9 mouse cellular contexts compared by ENCODE assay signal in genomic region chr2:85022043-85022442, GRCm38 (mm10). TPM values are rescaled to one million over a fixed set of nuclear protein-coding genes. Genes with fewer than 3 reads are reported as not detected.
DNase-seq lines count a peak whose midpoint lies in the region; ATAC-seq and TF ChIP-seq lines count a peak whose summit lies in the region.
"Had no signal": no experiment of that assay in that cellular context is flagged by ENCODE, and none has a peak within 500 bp of the region (broad histone marks: within the 10 kb centered on the region; RNA-seq: fewer than 3 reads in every experiment).

No protein-coding gene starts in this region.

- DNase-seq in embryonic facial prominence, embryonic 11.5 days (ENCODE audit: low spot score): peak; percentile 53
- no peak for DNase-seq in embryonic facial prominence, embryonic 10.5 days (ENCODE audit: low spot score)
- peak; percentile 25 for DNase-seq in midbrain, postnatal 0 days (ENCODE audit: low spot score)
- no peak for DNase-seq in midbrain, embryonic 10.5 days (ENCODE audit: low spot score)
- no peak for DNase-seq in cerebellum, postnatal 25 days
- no peak for DNase-seq in gastrocnemius, postnatal 14 days

- no peaks in the 10 kb centered on the region for H3K9me3 ChIP-seq in embryonic facial prominence, embryonic 11.5 days (replicated peaks; ENCODE audit: control insufficient read depth, low read length)
- no peaks in the 10 kb centered on the region for H3K9me3 ChIP-seq in embryonic facial prominence, embryonic 10.5 days
- H3K9me3 ChIP-seq in midbrain, postnatal 0 days (ENCODE audit: low read length): no peaks in the 10 kb centered on the region
- no peaks in the 10 kb centered on the region for H3K9me3 ChIP-seq in midbrain, embryonic 10.5 days (replicated peaks)
- H3K9me3 ChIP-seq in stomach, embryonic 16.5 days (replicated peaks; ENCODE audit: control insufficient read depth, low read length): no peaks in the 10 kb centered on the region; the same call in 1 of the 2 replicates

- ATAC-seq in embryonic facial prominence, embryonic 11.5 days (replicated peaks; ENCODE audit: insufficient number of reproducible peaks, low FRiP score, low TSS enrichment, low read depth): no peak
- ATAC-seq in midbrain, postnatal 0 days (ENCODE audit: low FRiP score): no peak
- ATAC-seq in granulocyte monocyte progenitor cell, adult 5-6 weeks (replicated peaks; ENCODE audit: poor library complexity, severe bottlenecking): 0 out of 2 replicates have a peak, but pooled peaks have one; percentile 27
- ATAC-seq in stomach, embryonic 16.5 days (ENCODE audit: insufficient read depth, low FRiP score): peak; percentile 21; the same call in 1 of the 2 replicates

- no peak overlapping the region for H3K27ac ChIP-seq in embryonic facial prominence, embryonic 11.5 days (replicated peaks; ENCODE audit: low read depth, low read length)
- no peak overlapping the region for H3K27ac ChIP-seq in embryonic facial prominence, embryonic 10.5 days (replicated peaks)
- H3K27ac ChIP-seq in midbrain, postnatal 0 days (ENCODE audit: low read depth, low read length): no peak overlapping the region
- no peak overlapping the region for H3K27ac ChIP-seq in midbrain, embryonic 10.5 days (replicated peaks)
- no peak overlapping the region for H3K27ac ChIP-seq in stomach, embryonic 16.5 days (ENCODE audit: low read length)

- intact Hi-C loops in gastrocnemius, postnatal 14 days (cut with DNase I; ENCODE audit: low total_unique reads): loop anchor here (10.0 kb wide), 1 partner anchor 223 kb away; no protein-coding TSS in a partner anchor

- no peaks in the 10 kb centered on the region for H3K36me3 ChIP-seq in embryonic facial prominence, embryonic 11.5 days (replicated peaks; ENCODE audit: control insufficient read depth, insufficient read depth, low read depth, low read length)
- no peaks in the 10 kb centered on the region for H3K36me3 ChIP-seq in embryonic facial prominence, embryonic 10.5 days (replicated peaks)
- H3K36me3 ChIP-seq in midbrain, postnatal 0 days (ENCODE audit: insufficient read depth, low read length): no peaks in the 10 kb centered on the region
- H3K36me3 ChIP-seq in midbrain, embryonic 10.5 days: no peaks in the 10 kb centered on the region
- H3K36me3 ChIP-seq in stomach, embryonic 16.5 days (ENCODE audit: control insufficient read depth, insufficient read depth, low read length): no peaks in the 10 kb centered on the region

- H3K4me3 ChIP-seq in embryonic facial prominence, embryonic 11.5 days (ENCODE audit: low read depth, low read length): no peak overlapping the region
- H3K4me3 ChIP-seq in embryonic facial prominence, embryonic 10.5 days: no peak overlapping the region
- no peak overlapping the region for H3K4me3 ChIP-seq in midbrain, postnatal 0 days (ENCODE audit: low read depth, low read length)
- no peak overlapping the region for H3K4me3 ChIP-seq in midbrain, embryonic 10.5 days
- no peak overlapping the region for H3K4me3 ChIP-seq in stomach, embryonic 16.5 days (replicated peaks; ENCODE audit: low read length)

- H3K4me1 ChIP-seq in embryonic facial prominence, embryonic 11.5 days (ENCODE audit: control insufficient read depth, insufficient read depth, low read length): no peaks in the 10 kb centered on the region
- H3K4me1 ChIP-seq in embryonic facial prominence, embryonic 10.5 days: no peaks in the 10 kb centered on the region
- no peaks in the 10 kb centered on the region for H3K4me1 ChIP-seq in midbrain, postnatal 0 days (ENCODE audit: insufficient read depth, low read length)
- H3K4me1 ChIP-seq in midbrain, embryonic 10.5 days: no peaks in the 10 kb centered on the region
- H3K4me1 ChIP-seq in stomach, embryonic 16.5 days (ENCODE audit: control insufficient read depth, insufficient read depth, low read length): no peaks in the 10 kb centered on the region

- H3K4me2 ChIP-seq in embryonic facial prominence, embryonic 11.5 days (ENCODE audit: low read depth, low read length): no peak overlapping the region
- no peak overlapping the region for H3K4me2 ChIP-seq in midbrain, postnatal 0 days (ENCODE audit: low read depth, low read length, poor library complexity, severe bottlenecking)
- no peak overlapping the region for H3K4me2 ChIP-seq in stomach, embryonic 16.5 days (ENCODE audit: low read depth, low read length)

- 20% methylated on average over 4 of the region's 4 CpGs for WGBS in embryonic facial prominence, embryonic 11.5 days
- whole genome bisulfite sequencing in embryonic facial prominence, embryonic 10.5 days: 21% methylated on average over 4 of the region's 4 CpGs
- 39% methylated on average over 4 of the region's 4 CpGs for WGBS in midbrain, postnatal 0 days
- WGBS in midbrain, embryonic 10.5 days: 23% methylated on average over 4 of the region's 4 CpGs
- WGBS in stomach, embryonic 16.5 days: 19% methylated on average over 4 of the region's 4 CpGs

- no peaks in the 10 kb centered on the region for H3K27me3 ChIP-seq in embryonic facial prominence, embryonic 11.5 days (ENCODE audit: control insufficient read depth, insufficient read depth, low read length)
- H3K27me3 ChIP-seq in embryonic facial prominence, embryonic 10.5 days (replicated peaks; ENCODE audit: low read depth, poor library complexity, severe bottlenecking): no peaks in the 10 kb centered on the region
- no peaks in the 10 kb centered on the region for H3K27me3 ChIP-seq in midbrain, postnatal 0 days (ENCODE audit: insufficient read depth, low read length)
- no peaks in the 10 kb centered on the region for H3K27me3 ChIP-seq in midbrain, embryonic 10.5 days (ENCODE audit: low read depth, poor library complexity, severe bottlenecking)
- H3K27me3 ChIP-seq in stomach, embryonic 16.5 days (ENCODE audit: control insufficient read depth, insufficient read depth, low read length): no peaks in the 10 kb centered on the region

- peak; percentile 69 for TF ChIP-seq CTCF in midbrain, postnatal 0 days (IDR thresholded peaks at IDR 0.05)

- H3K9ac ChIP-seq in embryonic facial prominence, embryonic 11.5 days (replicated peaks; ENCODE audit: low read length): no peak overlapping the region
- no peak overlapping the region for H3K9ac ChIP-seq in midbrain, postnatal 0 days (replicated peaks; ENCODE audit: low read length, poor library complexity, severe bottlenecking)
- H3K9ac ChIP-seq in stomach, embryonic 16.5 days (ENCODE audit: low read length): no peak overlapping the region

RNA-seq across cellular contexts. Expression of gene Ssrp1, which starts 15.0 kb away (rescaled TPM):
- 409 TPM in 2 replicates for polyA plus RNA-seq in embryonic facial prominence, embryonic 11.5 days (2014; fragmentation: Nextera tagmentation; extraction: Ambion mirVana)
- 419 and 425 TPM in 2 replicates for polyA plus RNA-seq in embryonic facial prominence, embryonic 10.5 days (2016; fragmentation: Nextera tagmentation; extraction: Ambion mirVana)
- total RNA-seq in midbrain, postnatal 0 days (2014; rRNA removed): 137 and 153 TPM in 2 replicates
- polyA plus RNA-seq in midbrain, postnatal 0 days (2015; fragmentation: Nextera tagmentation; extraction: Ambion mirVana): 123 TPM in 2 replicates
- polyA plus RNA-seq in midbrain, embryonic 10.5 days (2016; fragmentation: Nextera tagmentation; extraction: Ambion mirVana): 392 and 411 TPM in 2 replicates
- total RNA-seq in granulocyte monocyte progenitor cell, adult 5-6 weeks (2014; fragmentation: Nextera tagmentation): 229 and 255 TPM in 2 replicates
- total RNA-seq in granulocyte monocyte progenitor cell, adult 5-6 weeks (2017): 454 and 456 TPM in 2 replicates
- 211 and 239 TPM in 2 replicates for polyA plus RNA-seq in stomach, embryonic 16.5 days (2015; fragmentation: Nextera tagmentation; extraction: Ambion mirVana)
- 10 to 100 TPM; 34.0 to 44.2 TPM for total RNA-seq in gastrocnemius, postnatal 14 days (2021)

RNA-seq across cellular contexts. Expression of gene P2rx3, which starts 15.2 kb away (rescaled TPM):
- 6.2 and 8.4 TPM in 2 replicates for polyA plus RNA-seq in embryonic facial prominence, embryonic 11.5 days (2014; fragmentation: Nextera tagmentation; extraction: Ambion mirVana)
- 10.0 and 11.5 TPM in 2 replicates for polyA plus RNA-seq in embryonic facial prominence, embryonic 10.5 days (2016; fragmentation: Nextera tagmentation; extraction: Ambion mirVana)
- total RNA-seq in midbrain, postnatal 0 days (2014; rRNA removed): 0.14 and 2.7 TPM in 2 replicates
- 0.48 and 0.88 TPM in 2 replicates for polyA plus RNA-seq in midbrain, postnatal 0 days (2015; fragmentation: Nextera tagmentation; extraction: Ambion mirVana)
- polyA plus RNA-seq in midbrain, embryonic 10.5 days (2016; fragmentation: Nextera tagmentation; extraction: Ambion mirVana): 4.7 and 6.2 TPM in 2 replicates
- 0.68 and 0.92 TPM in 2 replicates for total RNA-seq in granulocyte monocyte progenitor cell, adult 5-6 weeks (2014; fragmentation: Nextera tagmentation)
- total RNA-seq in granulocyte monocyte progenitor cell, adult 5-6 weeks (2017): 0.10 and 0.52 TPM in 2 replicates
- 1.6 and 1.8 TPM in 2 replicates for polyA plus RNA-seq in stomach, embryonic 16.5 days (2015; fragmentation: Nextera tagmentation; extraction: Ambion mirVana)
- total RNA-seq in gastrocnemius, postnatal 14 days (2021): under 1 TPM; 0.89 to 0.92 TPM

RNA-seq across cellular contexts. Expression of gene Tnks1bp1, which starts 25.8 kb away (rescaled TPM):
- polyA plus RNA-seq in embryonic facial prominence, embryonic 11.5 days (2014; fragmentation: Nextera tagmentation; extraction: Ambion mirVana): 9.3 and 12.2 TPM in 2 replicates
- polyA plus RNA-seq in embryonic facial prominence, embryonic 10.5 days (2016; fragmentation: Nextera tagmentation; extraction: Ambion mirVana): 31.5 and 33.1 TPM in 2 replicates
- total RNA-seq in midbrain, postnatal 0 days (2014; rRNA removed): 86.8 and 102 TPM in 2 replicates
- 18.0 and 18.8 TPM in 2 replicates for polyA plus RNA-seq in midbrain, postnatal 0 days (2015; fragmentation: Nextera tagmentation; extraction: Ambion mirVana)
- 29.9 and 33.7 TPM in 2 replicates for polyA plus RNA-seq in midbrain, embryonic 10.5 days (2016; fragmentation: Nextera tagmentation; extraction: Ambion mirVana)
- total RNA-seq in granulocyte monocyte progenitor cell, adult 5-6 weeks (2014; fragmentation: Nextera tagmentation): 0.47 and 1.4 TPM in 2 replicates
- total RNA-seq in granulocyte monocyte progenitor cell, adult 5-6 weeks (2017): 2.2 and 4.9 TPM in 2 replicates
- 66.9 and 81.6 TPM in 2 replicates for polyA plus RNA-seq in stomach, embryonic 16.5 days (2015; fragmentation: Nextera tagmentation; extraction: Ambion mirVana)
- 10 to 100 TPM; 47.3 to 48.5 TPM for total RNA-seq in gastrocnemius, postnatal 14 days (2021)

RNA-seq across cellular contexts. Expression of gene Prg3, which starts 34.0 kb away (rescaled TPM):
- polyA plus RNA-seq in embryonic facial prominence, embryonic 11.5 days (2014; fragmentation: Nextera tagmentation; extraction: Ambion mirVana): not detected in 2 replicates
- not detected in 2 replicates for polyA plus RNA-seq in embryonic facial prominence, embryonic 10.5 days (2016; fragmentation: Nextera tagmentation; extraction: Ambion mirVana)
- not detected in 2 replicates for total RNA-seq in midbrain, postnatal 0 days (2014; rRNA removed)
- polyA plus RNA-seq in midbrain, postnatal 0 days (2015; fragmentation: Nextera tagmentation; extraction: Ambion mirVana): not detected in 2 replicates
- polyA plus RNA-seq in midbrain, embryonic 10.5 days (2016; fragmentation: Nextera tagmentation; extraction: Ambion mirVana): not detected in 2 replicates
- total RNA-seq in granulocyte monocyte progenitor cell, adult 5-6 weeks (2014; fragmentation: Nextera tagmentation): 7.6 and 17.0 TPM in 2 replicates
- 10.5 and 16.0 TPM in 2 replicates for total RNA-seq in granulocyte monocyte progenitor cell, adult 5-6 weeks (2017)
- polyA plus RNA-seq in stomach, embryonic 16.5 days (2015; fragmentation: Nextera tagmentation; extraction: Ambion mirVana): 0.28 TPM in 1 of 2 replicates, not detected in the other
- total RNA-seq in gastrocnemius, postnatal 14 days (2021): not detected
- polyA plus RNA-seq: intestine, embryonic 14.5 days had no signal

RNA-seq across cellular contexts. Expression of gene Prg2, which starts 41.8 kb away (rescaled TPM):
- 0.60 and 0.78 TPM in 2 replicates for polyA plus RNA-seq in embryonic facial prominence, embryonic 11.5 days (2014; fragmentation: Nextera tagmentation; extraction: Ambion mirVana)
- 0.30 TPM in 1 of 2 replicates, not detected in the other for polyA plus RNA-seq in embryonic facial prominence, embryonic 10.5 days (2016; fragmentation: Nextera tagmentation; extraction: Ambion mirVana)
- total RNA-seq in midbrain, postnatal 0 days (2014; rRNA removed): not detected in 2 replicates
- not detected in 2 replicates for polyA plus RNA-seq in midbrain, postnatal 0 days (2015; fragmentation: Nextera tagmentation; extraction: Ambion mirVana)
- 0.32 TPM in 1 of 2 replicates, not detected in the other for polyA plus RNA-seq in midbrain, embryonic 10.5 days (2016; fragmentation: Nextera tagmentation; extraction: Ambion mirVana)
- total RNA-seq in granulocyte monocyte progenitor cell, adult 5-6 weeks (2014; fragmentation: Nextera tagmentation): not detected in 2 replicates
- total RNA-seq in granulocyte monocyte progenitor cell, adult 5-6 weeks (2017): 73.5 and 97.1 TPM in 2 replicates
- polyA plus RNA-seq in stomach, embryonic 16.5 days (2015; fragmentation: Nextera tagmentation; extraction: Ambion mirVana): 2.2 and 2.4 TPM in 2 replicates
- total RNA-seq in gastrocnemius, postnatal 14 days (2021): under 1 TPM in 1 of 2 experiments, not detected in 1; 0.29 TPM
- polyA plus RNA-seq: intestine, embryonic 14.5 days had no signal

Comparison
In these comparisons a context has a peak if more than half of its experiments do, and no peak if none do; other contexts are left out.
1. DNase-seq: peak in embryonic facial prominence, embryonic 11.5 days (single experiment) and midbrain, postnatal 0 days (single experiment); none in embryonic facial prominence, embryonic 10.5 days (single experiment), midbrain, embryonic 10.5 days (single experiment), cerebellum, postnatal 25 days (0 of 2) and gastrocnemius, postnatal 14 days (single experiment).
2. ATAC-seq: peak in granulocyte monocyte progenitor cell, adult 5-6 weeks (single experiment) and stomach, embryonic 16.5 days (single experiment); none in embryonic facial prominence, embryonic 11.5 days (single experiment) and midbrain, postnatal 0 days (single experiment).